Mouse (Mus musculus): ENCODE data around the gene Ptdss2. TPM values are rescaled to one million over a fixed set of nuclear protein-coding genes. Genes with fewer than 3 reads are reported as not detected.
A peak's percentile ranks its signal among the peaks of the same experiment; 100 is the strongest.

The Ptdss2 gene
- polyA plus RNA-seq, 2 experiments = 72.8 to 111 TPM

DNA sequence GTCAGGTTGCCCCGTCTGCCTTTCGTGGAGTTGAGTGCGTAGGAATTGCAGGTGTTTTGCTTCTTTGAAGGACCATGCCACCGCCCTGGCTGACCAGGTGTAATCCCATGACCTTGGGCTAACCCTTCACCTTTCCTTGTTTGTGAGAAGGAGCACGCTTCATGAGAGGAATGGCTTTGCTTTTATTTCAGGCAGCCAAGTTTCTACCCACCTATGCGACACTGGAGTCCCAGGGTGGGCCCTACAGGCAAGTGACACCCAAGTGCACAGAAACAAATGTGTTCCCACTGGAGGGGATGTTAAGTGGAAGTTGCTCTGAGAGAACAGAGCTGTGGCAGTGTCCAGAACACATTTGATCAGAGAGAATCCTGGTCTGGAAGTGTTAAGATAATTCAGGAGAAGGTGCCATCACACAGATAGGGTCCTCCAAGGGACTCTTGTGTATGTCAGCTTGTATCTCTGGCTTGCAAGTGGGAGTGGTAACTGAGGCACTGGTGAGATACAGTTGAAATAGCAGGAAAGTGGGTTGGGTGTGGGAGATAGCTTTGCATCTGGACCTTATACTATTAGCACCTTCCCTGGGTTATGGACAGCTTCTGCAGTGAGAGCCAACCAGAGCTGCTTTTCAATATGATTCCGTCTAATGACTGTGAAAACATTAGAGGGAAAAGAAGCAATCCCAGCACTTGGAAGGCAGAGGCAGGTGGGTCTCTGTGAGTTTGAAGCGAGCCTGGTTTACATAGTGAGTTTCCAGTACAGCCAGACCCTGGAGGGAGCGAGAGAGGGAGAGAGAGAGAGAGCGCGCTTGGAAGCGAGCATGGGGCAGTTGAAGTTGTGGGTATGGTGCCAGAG, 9.9 kb downstream of the Ptdss2 start:
- Histone ChIP-seq H3K4me2 (ENCODE audit: low read depth) (peak overlapping the region; percentile 93), H3K4me1 (replicated peaks; ENCODE audit: control insufficient read depth in 2 of 2, insufficient read depth in 2 of 2, low read length in 1 of 2) (peaks cover 39 to 54% of the 10 kb centered on the region in 2 experiments), H3K27me3 (ENCODE audit: control insufficient read depth, insufficient read depth, low read length) (no peaks in the 10 kb centered on the region), H3K9ac (replicated peaks) (peak overlapping the region; percentile 100), H3K27ac (peak overlapping the region; percentile 100), H3K9me3 (ENCODE audit: control insufficient read depth, low read length) (no peaks in the 10 kb centered on the region), H3K36me3 (replicated peaks; ENCODE audit: control insufficient read depth, insufficient read depth, low read depth) (peaks cover 34% of the 10 kb centered on the region), H3K4me3 (ENCODE audit: insufficient read depth in 1 of 2, low read depth in 2 of 2, low read length in 2 of 2) (peak overlapping the region; percentile 93 to 100)
- 22% methylated on average over 12 of the region's 12 CpGs for WGBS (ENCODE audit: insufficient replicate concordance)
- no peak for TF ChIP-seq CTCF (IDR thresholded peaks at IDR 0.05; ENCODE audit: low read depth)
- TF ChIP-seq EP300 (IDR thresholded peaks at IDR 0.05; ENCODE audit: low read depth) = peak; percentile 100
- ATAC-seq (ENCODE audit: insufficient read depth) (peak; percentile 84), DNase-seq (ENCODE audit: low read depth in 3 of 3, low spot score in 3 of 3) (peak; percentile 89 to 92 (median 90))

DNA sequence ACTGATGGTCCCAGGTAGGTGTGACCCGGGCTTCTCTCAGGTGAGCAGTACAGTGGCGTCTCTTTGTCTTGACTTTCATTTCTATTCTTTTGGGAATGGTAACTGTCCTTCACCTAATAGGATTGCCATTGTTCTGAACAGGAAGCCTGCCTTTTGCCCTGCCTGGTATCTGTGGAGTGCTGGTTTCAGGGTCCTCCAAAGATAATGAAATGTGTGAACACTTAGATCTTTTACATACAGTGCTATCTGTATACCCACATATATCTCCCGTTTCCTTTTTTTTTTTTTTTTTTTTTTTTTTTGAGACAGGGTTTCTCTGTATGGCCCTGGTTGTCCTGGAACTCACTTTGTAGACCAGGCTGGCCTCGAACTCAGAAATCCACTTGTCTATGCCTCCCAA, 19.1 kb downstream of the Ptdss2 start:
- H3K4me1 ChIP-seq (replicated peaks; ENCODE audit: control insufficient read depth in 2 of 2, insufficient read depth in 2 of 2, low read length in 1 of 2) = peaks cover 36 to 56% of the 10 kb centered on the region in 2 experiments
- H3K4me2 ChIP-seq (ENCODE audit: low read depth) = peak overlapping the region; percentile 15; the same call in 1 of the 2 replicates
- peaks cover 100% of the 10 kb centered on the region for H3K36me3 ChIP-seq (replicated peaks; ENCODE audit: control insufficient read depth, insufficient read depth, low read depth)

DNA sequence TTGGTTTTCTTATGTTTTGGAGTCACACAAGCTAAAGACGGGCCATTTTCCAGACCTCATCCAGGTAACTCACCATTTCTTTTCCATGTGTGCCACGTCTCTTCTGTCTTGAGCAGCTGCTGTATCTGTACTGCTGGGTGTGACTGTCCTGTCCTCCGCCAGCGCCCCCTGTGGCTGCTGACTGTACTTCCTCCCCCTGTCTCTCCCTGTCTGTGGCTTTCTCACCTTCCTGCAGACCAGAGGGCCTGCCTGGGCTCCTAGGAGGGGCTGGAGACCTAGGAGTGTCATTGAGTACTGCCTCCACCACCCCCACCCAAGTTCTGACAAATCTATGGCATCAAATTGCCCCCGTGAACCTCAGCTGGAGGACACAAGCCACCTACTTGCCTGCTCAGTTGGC, 20.9 kb downstream of the Ptdss2 start:
- 45% methylated on average over 5 of the region's 5 CpGs for WGBS (ENCODE audit: insufficient replicate concordance)
- H3K9ac ChIP-seq (replicated peaks) = peak overlapping the region; percentile 13; the same call in 1 of the 2 replicates

More for the DNA sequence above, 19.1 kb downstream of the Ptdss2 start:
- Histone ChIP-seq H3K27ac (no peak overlapping the region), H3K9ac (replicated peaks) (no peak overlapping the region), H3K9me3 (ENCODE audit: control insufficient read depth, low read length) (no peaks in the 10 kb centered on the region), H3K27me3 (ENCODE audit: control insufficient read depth, insufficient read depth, low read length) (no peaks in the 10 kb centered on the region), H3K4me3 (ENCODE audit: insufficient read depth in 1 of 2, low read depth in 2 of 2, low read length in 2 of 2) (no peak overlapping the region)
- DNase-seq (ENCODE audit: low read depth in 3 of 3, low spot score in 3 of 3) (no peak), ATAC-seq (ENCODE audit: insufficient read depth) (no peak)
- peak; percentile 48 for TF ChIP-seq EP300 (IDR thresholded peaks at IDR 0.05; ENCODE audit: low read depth)
- no peak for TF ChIP-seq CTCF (IDR thresholded peaks at IDR 0.05; ENCODE audit: low read depth)
- whole genome bisulfite sequencing (ENCODE audit: insufficient replicate concordance) = 43% methylated on average over 4 of the region's 4 CpGs

DNA sequence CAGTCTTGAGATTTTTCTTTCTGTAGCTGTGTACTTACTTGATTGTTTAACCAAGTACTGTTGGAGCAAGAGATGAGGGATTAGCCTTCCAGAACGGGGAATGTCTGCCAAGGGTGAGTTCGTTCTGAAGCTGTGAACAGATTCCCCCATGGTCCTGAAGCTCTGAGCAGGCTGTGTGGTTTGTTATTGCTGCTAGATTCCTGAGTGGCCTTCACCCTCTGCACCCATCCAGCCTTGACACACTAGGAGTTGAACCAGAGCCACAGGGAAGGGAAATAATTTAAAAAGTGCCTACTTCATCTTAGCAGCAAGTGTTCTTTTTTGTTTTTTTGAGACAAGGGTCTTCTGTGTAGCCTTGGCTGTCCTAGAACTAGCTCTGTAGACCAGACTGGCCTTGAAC, 21.7 kb downstream of the Ptdss2 start:
- Histone ChIP-seq H3K4me2 (ENCODE audit: low read depth) (no peak overlapping the region), H3K36me3 (replicated peaks; ENCODE audit: control insufficient read depth, insufficient read depth, low read depth) (peaks cover 100% of the 10 kb centered on the region), H3K4me1 (replicated peaks; ENCODE audit: control insufficient read depth in 2 of 2, insufficient read depth in 2 of 2, low read length in 1 of 2) (peaks cover 47 to 59% of the 10 kb centered on the region in 2 experiments), H3K27me3 (ENCODE audit: control insufficient read depth, insufficient read depth, low read length) (no peaks in the 10 kb centered on the region), H3K9ac (replicated peaks) (no peak overlapping the region), H3K27ac (peak overlapping the region; percentile 22; the same call in 1 of the 2 replicates), H3K9me3 (ENCODE audit: control insufficient read depth, low read length) (no peaks in the 10 kb centered on the region), H3K4me3 (ENCODE audit: insufficient read depth in 1 of 2, low read depth in 2 of 2, low read length in 2 of 2) (no peak overlapping the region)
- TF ChIP-seq EP300 (IDR thresholded peaks at IDR 0.05; ENCODE audit: low read depth) (no peak), CTCF (IDR thresholded peaks at IDR 0.05; ENCODE audit: low read depth) (no peak)
- ATAC-seq (ENCODE audit: insufficient read depth) = no peak
- 89% methylated on average over 2 of the region's 2 CpGs for WGBS (ENCODE audit: insufficient replicate concordance)
- no peak for DNase-seq (ENCODE audit: low read depth in 3 of 3, low spot score in 3 of 3)

More for the DNA sequence above, 20.9 kb downstream of the Ptdss2 start:
- no peak for DNase-seq (ENCODE audit: low read depth in 3 of 3, low spot score in 3 of 3)
- no peak for ATAC-seq (ENCODE audit: insufficient read depth)
- peak; percentile 91 for TF ChIP-seq CTCF (IDR thresholded peaks at IDR 0.05; ENCODE audit: low read depth)
- TF ChIP-seq EP300 (IDR thresholded peaks at IDR 0.05; ENCODE audit: low read depth) = no peak
- no peak overlapping the region for H3K4me2 ChIP-seq (ENCODE audit: low read depth)
- peaks cover 100% of the 10 kb centered on the region for H3K36me3 ChIP-seq (replicated peaks; ENCODE audit: control insufficient read depth, insufficient read depth, low read depth)
- no peak overlapping the region for H3K4me3 ChIP-seq (ENCODE audit: insufficient read depth in 1 of 2, low read depth in 2 of 2, low read length in 2 of 2)
- peaks cover 47 to 64% of the 10 kb centered on the region in 2 experiments for H3K4me1 ChIP-seq (replicated peaks; ENCODE audit: control insufficient read depth in 2 of 2, insufficient read depth in 2 of 2, low read length in 1 of 2)
- H3K27ac ChIP-seq = peak overlapping the region; percentile 50
- no peaks in the 10 kb centered on the region for H3K27me3 ChIP-seq (ENCODE audit: control insufficient read depth, insufficient read depth, low read length)
- no peaks in the 10 kb centered on the region for H3K9me3 ChIP-seq (ENCODE audit: control insufficient read depth, low read length)

DNA sequence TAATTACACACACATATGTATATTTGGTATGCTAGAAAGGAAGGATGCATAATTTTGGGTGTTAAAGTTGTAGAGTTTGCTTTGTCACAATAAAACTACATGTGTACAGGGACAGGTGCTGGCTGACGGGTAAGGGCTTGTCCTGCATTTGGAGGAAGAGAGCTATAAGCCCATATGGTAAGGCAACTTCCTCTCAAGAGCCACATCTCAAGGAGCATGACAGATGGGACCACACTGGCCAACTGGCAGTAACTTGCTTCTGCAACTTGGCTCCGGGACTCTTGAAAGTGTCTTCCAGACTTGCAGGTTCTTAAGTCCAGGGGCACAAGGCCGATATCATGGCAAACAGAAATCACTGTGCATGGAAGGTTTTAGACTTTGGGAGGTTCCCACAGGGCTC, 22.5 kb downstream of the Ptdss2 start:
- H3K27me3 ChIP-seq (ENCODE audit: control insufficient read depth, insufficient read depth, low read length) = no peaks in the 10 kb centered on the region
- no peak overlapping the region; the same call in 1 of the 2 replicates for H3K9ac ChIP-seq (replicated peaks)
- peaks cover 99% of the 10 kb centered on the region for H3K36me3 ChIP-seq (replicated peaks; ENCODE audit: control insufficient read depth, insufficient read depth, low read depth)
- 75% methylated on average over 3 of the region's 3 CpGs for WGBS (ENCODE audit: insufficient replicate concordance)
- TF ChIP-seq EP300 (IDR thresholded peaks at IDR 0.05; ENCODE audit: low read depth) = no peak
- no peak for TF ChIP-seq CTCF (IDR thresholded peaks at IDR 0.05; ENCODE audit: low read depth)
- H3K27ac ChIP-seq = peak overlapping the region; percentile 70
- no peak overlapping the region for H3K4me3 ChIP-seq (ENCODE audit: insufficient read depth in 1 of 2, low read depth in 2 of 2, low read length in 2 of 2)
- DNase-seq (ENCODE audit: low read depth in 3 of 3, low spot score in 3 of 3) (no peak), ATAC-seq (ENCODE audit: insufficient read depth) (no peak)
- H3K4me2 ChIP-seq (ENCODE audit: low read depth) = 0 out of 2 replicates have a peak overlapping the region, but pooled peaks have one; percentile 11
- H3K4me1 ChIP-seq (replicated peaks; ENCODE audit: control insufficient read depth in 2 of 2, insufficient read depth in 2 of 2, low read length in 1 of 2) = peaks cover 47 to 55% of the 10 kb centered on the region in 2 experiments
- no peaks in the 10 kb centered on the region for H3K9me3 ChIP-seq (ENCODE audit: control insufficient read depth, low read length)
